Mouse (Mus musculus) lung, embryonic 15.5 days (tissue): ENCODE measurements around the gene Slc25a4. TPM values are rescaled to one million over a fixed set of nuclear protein-coding genes. Genes with fewer than 3 reads are reported as not detected.
"Not testable (repeated sequence)": the region's sequence is repeated elsewhere in the genome, so short reads cannot be mapped to it uniquely, and the experiment has no call there.

Source experiments
- ATAC-seq: fragments of 200-750 bp; cut with Nextera tagmentation; 2 replicates; pipeline ENCODE4 v1.8.0; 2017; ENCODE audit warnings: moderate number of reproducible peaks, borderline replicate concordance; ENCODE audit not compliant: low FRiP score, low TSS enrichment; ENCODE audit errors: extremely low read depth
- H3K27ac ChIP-seq: fragments of 300-500 bp; sonication (generic); 2 replicates; pipeline ENCODE4 v1.5.1; 2015; ENCODE audit warnings: moderate library complexity, mild to moderate bottlenecking, inconsistent platforms
- H3K27me3 ChIP-seq: fragments of 300-500 bp; sonication (generic); 2 replicates; pipeline ENCODE4 v1.6.1; 2015; ENCODE audit warnings: inconsistent platforms
- H3K36me3 ChIP-seq: fragments of 300-500 bp; sonication (generic); 2 replicates; pipeline ENCODE4 v1.6.1; 2015; ENCODE audit warnings: inconsistent platforms
- H3K4me1 ChIP-seq: fragments of 300-500 bp; sonication (generic); 2 replicates; pipeline ENCODE4 v1.6.1; 2015; ENCODE audit warnings: inconsistent platforms
- H3K4me2 ChIP-seq: fragments of 300-500 bp; sonication (generic); 2 replicates; pipeline ENCODE4 v1.6.1; 2015; ENCODE audit warnings: inconsistent platforms, mild to moderate bottlenecking, moderate library complexity
- H3K4me3 ChIP-seq: fragments of 300-500 bp; sonication (generic); 2 replicates; pipeline ENCODE4 v1.5.1; 2015; ENCODE audit warnings: mild to moderate bottlenecking, inconsistent platforms
- H3K9ac ChIP-seq: fragments of 300-500 bp; sonication (generic); 2 replicates; pipeline ENCODE4 v1.6.1; 2015; ENCODE audit warnings: inconsistent platforms
- H3K9me3 ChIP-seq: fragments of 300-500 bp; sonication (generic); 2 replicates; pipeline ENCODE4 v1.6.1; 2016; ENCODE audit warnings: inconsistent platforms
- WGBS: fragments of 180-500 bp; shearing (Covaris S2); methylation state at CpG from one replicate; pipeline ENCODE4 v1.1.7; 2015; 5-methylcytosine and 5-hydroxymethylcytosine counted together
- polyA plus RNA-seq: library from polyadenylated mRNA; unstranded; fragments of >200 nt; fragmentation: Nextera tagmentation; extraction: Ambion mirVana; gene quantifications from 2 replicates; pipeline ENCODE4 v1.2.1, GENCODE M21; 2015

Slc25a4 gene
- polyA plus RNA-seq, 1 experiment from 2014 or later = 462 TPM

GRCm38 (mm10) chr8:46231968-46232367 is 20.9 kb upstream of the Slc25a4 start:
- WGBS = 67% methylated on average over 7 of the region's 7 CpGs

GRCm38 (mm10) chr8:46226622-46227021 is 15.5 kb upstream of the Slc25a4 start:
- Histone ChIP-seq H3K9ac (no peak overlapping the region), H3K27ac (no peak overlapping the region), H3K36me3 (no peaks in the 10 kb centered on the region), H3K4me1 (no peaks in the 10 kb centered on the region), H3K27me3 (no peaks in the 10 kb centered on the region), H3K4me2 (no peak overlapping the region), H3K9me3 (no peaks in the 10 kb centered on the region), H3K4me3 (no peak overlapping the region)
- ATAC-seq = no peak
- 39% methylated on average over 5 of the region's 5 CpGs for WGBS

More at GRCm38 (mm10) chr8:46231968-46232367, 20.9 kb upstream of the Slc25a4 start:
- not testable (repeated sequence) for H3K9me3 ChIP-seq, H3K4me1 ChIP-seq, H3K9ac ChIP-seq, H3K27me3 ChIP-seq, H3K27ac ChIP-seq, ATAC-seq, H3K4me3 ChIP-seq, H3K36me3 ChIP-seq, H3K4me2 ChIP-seq

GRCm38 (mm10) chr8:46225501-46225900 is 14.4 kb upstream of the Slc25a4 start:
- WGBS = 62% methylated on average over 3 of the region's 3 CpGs
- no peaks in the 10 kb centered on the region for H3K9me3 ChIP-seq
- no peaks in the 10 kb centered on the region for H3K4me1 ChIP-seq
- no peak overlapping the region for H3K27ac ChIP-seq
- H3K27me3 ChIP-seq = no peaks in the 10 kb centered on the region
- H3K4me2 ChIP-seq = no peak overlapping the region
- no peak overlapping the region for H3K4me3 ChIP-seq
- H3K36me3 ChIP-seq = no peaks in the 10 kb centered on the region
- no peak for ATAC-seq
- H3K9ac ChIP-seq = no peak overlapping the region

- Histone ChIP-seq H3K4me1 (peaks cover 4% of the 10 kb centered on the region; the same call in 1 of the 2 replicates), H3K9ac (no peak overlapping the region), H3K27me3 (no peaks in the 10 kb centered on the region), H3K4me2 (no peak overlapping the region), H3K4me3 (no peak overlapping the region), H3K36me3 (no peaks in the 10 kb centered on the region), H3K27ac (no peak overlapping the region), H3K9me3 (no peaks in the 10 kb centered on the region)
- 66% methylated on average over 3 of the region's 3 CpGs for WGBS
- no peak for ATAC-seq
Measured at GRCm38 (mm10) chr8:46220566-46220965, 9.5 kb upstream of the Slc25a4 start.

GRCm38 (mm10) chr8:46216838-46217237 is 5.8 kb upstream of the Slc25a4 start:
- 2% methylated on average over 14 of the region's 14 CpGs for WGBS
- no peaks in the 10 kb centered on the region for H3K36me3 ChIP-seq
- peaks cover 4% of the 10 kb centered on the region for H3K4me1 ChIP-seq
- H3K9ac ChIP-seq = peak overlapping the region; percentile 54
- no peaks in the 10 kb centered on the region for H3K27me3 ChIP-seq
- H3K4me3 ChIP-seq = peak overlapping the region; percentile 43
- peak; percentile 74; the same call in 1 of the 2 replicates for ATAC-seq
- H3K27ac ChIP-seq = 0 out of 2 replicates have a peak overlapping the region, but pooled peaks have one; percentile 29
- no peaks in the 10 kb centered on the region for H3K9me3 ChIP-seq
- H3K4me2 ChIP-seq = peak overlapping the region; percentile 76

- no peak overlapping the region for H3K4me3 ChIP-seq
- H3K4me2 ChIP-seq = no peak overlapping the region
- peaks cover 21% of the 10 kb centered on the region for H3K4me1 ChIP-seq
- no peaks in the 10 kb centered on the region for H3K9me3 ChIP-seq
- WGBS = 59% methylated on average over 2 of the region's 2 CpGs
- no peaks in the 10 kb centered on the region for H3K27me3 ChIP-seq
- no peak for ATAC-seq
- H3K36me3 ChIP-seq = peaks cover 2% of the 10 kb centered on the region
- no peak overlapping the region for H3K9ac ChIP-seq
- no peak overlapping the region for H3K27ac ChIP-seq
Measured at GRCm38 (mm10) chr8:46213971-46214480, 2.9 kb upstream of the Slc25a4 start.

GRCm38 (mm10) chr8:46212194-46212593 is 1.1 kb upstream of the Slc25a4 start:
- ATAC-seq = no peak
- Histone ChIP-seq H3K9ac (no peak overlapping the region), H3K36me3 (peaks cover 20% of the 10 kb centered on the region), H3K27me3 (no peaks in the 10 kb centered on the region), H3K9me3 (no peaks in the 10 kb centered on the region), H3K4me1 (peaks cover 30% of the 10 kb centered on the region), H3K4me2 (no peak overlapping the region), H3K4me3 (no peak overlapping the region), H3K27ac (no peak overlapping the region)
- 52% methylated on average over 7 of the region's 7 CpGs for WGBS

GRCm38 (mm10) chr8:46211611-46212071 is 557 bp upstream of the Slc25a4 start:
- no peak for ATAC-seq
- WGBS = 11% methylated on average over 13 of the region's 13 CpGs
- H3K27ac ChIP-seq = peak overlapping the region; percentile 96

GRCm38 (mm10) chr8:46209057-46209456 is 2.0 kb downstream of the Slc25a4 start:
- H3K4me2 ChIP-seq = peak overlapping the region; percentile 79
- H3K9me3 ChIP-seq = no peaks in the 10 kb centered on the region
- WGBS = 76% methylated on average over 15 of the region's 15 CpGs
- peaks cover 26% of the 10 kb centered on the region for H3K4me1 ChIP-seq
- H3K36me3 ChIP-seq = peaks cover 47% of the 10 kb centered on the region
- ATAC-seq = no peak
- no peak overlapping the region for H3K27ac ChIP-seq
- H3K9ac ChIP-seq = no peak overlapping the region
- peak overlapping the region; percentile 84 for H3K4me3 ChIP-seq
- H3K27me3 ChIP-seq = no peaks in the 10 kb centered on the region

More at GRCm38 (mm10) chr8:46211611-46212071, 557 bp upstream of the Slc25a4 start:
- no peaks in the 10 kb centered on the region for H3K27me3 ChIP-seq
- H3K9me3 ChIP-seq = no peaks in the 10 kb centered on the region
- peak overlapping the region; percentile 84 for H3K4me3 ChIP-seq
- peak overlapping the region; percentile 79 for H3K4me2 ChIP-seq
- peak overlapping the region; percentile 84 for H3K9ac ChIP-seq
- peaks cover 24% of the 10 kb centered on the region for H3K36me3 ChIP-seq
- peaks cover 26% of the 10 kb centered on the region for H3K4me1 ChIP-seq

- WGBS = 62% methylated on average over 12 of the region's 12 CpGs
- no peak for ATAC-seq
- peak overlapping the region; percentile 84 for H3K4me3 ChIP-seq
- no peaks in the 10 kb centered on the region for H3K27me3 ChIP-seq
- H3K27ac ChIP-seq = no peak overlapping the region
- peaks cover 26% of the 10 kb centered on the region for H3K4me1 ChIP-seq
- peak overlapping the region; percentile 79; the same call in 1 of the 2 replicates for H3K4me2 ChIP-seq
- no peak overlapping the region for H3K9ac ChIP-seq
- H3K36me3 ChIP-seq = peaks cover 51% of the 10 kb centered on the region
- no peaks in the 10 kb centered on the region for H3K9me3 ChIP-seq
Measured at GRCm38 (mm10) chr8:46208354-46208753, 2.7 kb downstream of the Slc25a4 start.

GRCm38 (mm10) chr8:46206107-46206506 is 5.0 kb downstream of the Slc25a4 start:
- no peaks in the 10 kb centered on the region for H3K27me3 ChIP-seq
- no peak overlapping the region for H3K27ac ChIP-seq
- H3K4me3 ChIP-seq = no peak overlapping the region
- H3K36me3 ChIP-seq = peaks cover 60% of the 10 kb centered on the region
- peaks cover 19% of the 10 kb centered on the region for H3K4me1 ChIP-seq
- WGBS = 90% methylated on average over 6 of the region's 6 CpGs
- no peak overlapping the region for H3K9ac ChIP-seq
- no peak for ATAC-seq
- H3K9me3 ChIP-seq = no peaks in the 10 kb centered on the region
- H3K4me2 ChIP-seq = no peak overlapping the region

GRCm38 (mm10) chr8:46204974-46205640 is 6.0 kb downstream of the Slc25a4 start:
- no peak overlapping the region for H3K4me3 ChIP-seq
- H3K4me1 ChIP-seq = peaks cover 19% of the 10 kb centered on the region
- H3K4me2 ChIP-seq = no peak overlapping the region
- no peak overlapping the region for H3K27ac ChIP-seq
- ATAC-seq = no peak
- no peaks in the 10 kb centered on the region for H3K9me3 ChIP-seq
- peaks cover 60% of the 10 kb centered on the region for H3K36me3 ChIP-seq
- 79% methylated on average over 9 of the region's 9 CpGs for WGBS
- H3K27me3 ChIP-seq = no peaks in the 10 kb centered on the region
- H3K9ac ChIP-seq = no peak overlapping the region
